Mouse (Mus musculus) cerebellum, adult 2 months (tissue): ENCODE results near the gene Cfap45. TPM values are rescaled to one million over a fixed set of nuclear protein-coding genes. Genes with fewer than 3 reads are reported as not detected.

Experiments used
- DNase-seq, 2 experiments: peaks; one replicate each; pipeline ENCODE4 v3.0.0; 2021
- H3K27ac ChIP-seq: fragments of 200-500 bp; 2 replicates; pipeline ENCODE4 v1.5.1; 2012; ENCODE audit warnings: low read length, control low read depth, inconsistent platforms; ENCODE audit not compliant: insufficient read depth
- H3K27me3 ChIP-seq: fragments of 200-500 bp; 2 replicates; pipeline ENCODE4 v1.6.1; 2012; ENCODE audit warnings: inconsistent platforms, mild to moderate bottlenecking, low read length, moderate library complexity; ENCODE audit not compliant: control insufficient read depth, insufficient read depth
- H3K4me1 ChIP-seq: fragments of 200-500 bp; 2 replicates; pipeline ENCODE4 v1.6.1; 2011; ENCODE audit warnings: low read length; ENCODE audit not compliant: control insufficient read depth, insufficient read depth
- H3K4me3 ChIP-seq: fragments of 200-500 bp; replicated peaks from 2 replicates; pipeline ENCODE3; 2011; ENCODE audit warnings: mild to moderate bottlenecking, low read depth, low read length, control low read depth; ENCODE audit not compliant: insufficient read depth
- CTCF ChIP-seq: fragments of 200-500 bp; IDR thresholded peaks from 2 replicates; pipeline ENCODE4 v1.5.1; 2011; ENCODE audit warnings: low read depth, mild to moderate bottlenecking, control low read depth, low read length, moderate library complexity, borderline replicate concordance; ENCODE audit not compliant: insufficient read depth
- POLR2A ChIP-seq: fragments of 200-500 bp; IDR thresholded peaks from 2 replicates; pipeline ENCODE4 v1.6.1; 2011; ENCODE audit warnings: low read length, control low read depth, borderline replicate concordance; ENCODE audit not compliant: insufficient read depth
- WGBS: fragments of 180-500 bp; shearing (Covaris S2); methylation state at CpG from one replicate; pipeline ENCODE4 v1.1.7; 2018; 5-methylcytosine and 5-hydroxymethylcytosine counted together
- polyA plus RNA-seq: library from polyadenylated mRNA; depleted of rRNA; stranded (reverse); fragments of >200 nt; gene quantifications from 2 replicates; pipeline ENCODE4 v1.2.3, GENCODE M21; 2012

Gene Cfap45
- polyA plus RNA-seq, 1 experiment, result 1.00 TPM

- H3K27me3 ChIP-seq, result no peaks in the 10 kb centered on the region
- WGBS, result 56% methylated on average over 4 of the region's 4 CpGs
- no peak overlapping the region for H3K4me3 ChIP-seq
- peaks cover 4% of the 10 kb centered on the region; the same call in 1 of the 2 replicates for H3K4me1 ChIP-seq
- DNase-seq, result no peak
- no peak overlapping the region for H3K27ac ChIP-seq
- TF ChIP-seq CTCF, result no peak
Measured at GRCm38 (mm10) chr1:172514213-172514529, 6.4 kb upstream of the Cfap45 start.

GRCm38 (mm10) chr1:172514551-172515268 lies 5.9 kb upstream of the Cfap45 start:
- TF ChIP-seq POLR2A (no peak), CTCF (no peak)
- peaks cover 4% of the 10 kb centered on the region; the same call in 1 of the 2 replicates for H3K4me1 ChIP-seq
- H3K4me3 ChIP-seq, result no peak overlapping the region
- H3K27me3 ChIP-seq, result no peaks in the 10 kb centered on the region
- H3K27ac ChIP-seq, result no peak overlapping the region
- WGBS, result 79% methylated on average over 7 of the region's 7 CpGs
- DNase-seq, result no peak

GRCm38 (mm10) chr1:172515396-172515795 lies 5.2 kb upstream of the Cfap45 start:
- WGBS, result 55% methylated on average over 1 of the region's 1 CpGs
- TF ChIP-seq CTCF (no peak), POLR2A (no peak)
- Histone ChIP-seq H3K27ac (no peak overlapping the region), H3K4me3 (no peak overlapping the region), H3K4me1 (peaks cover 4% of the 10 kb centered on the region; the same call in 1 of the 2 replicates), H3K27me3 (no peaks in the 10 kb centered on the region; the same call in 1 of the 2 replicates)
- DNase-seq, result no peak

- no peak overlapping the region for H3K27ac ChIP-seq
- no peak for DNase-seq
- peaks cover 2% of the 10 kb centered on the region; the same call in 1 of the 2 replicates for H3K27me3 ChIP-seq
- H3K4me3 ChIP-seq, result no peak overlapping the region
- 79% methylated on average over 4 of the region's 4 CpGs for WGBS
- H3K4me1 ChIP-seq, result peaks cover 4% of the 10 kb centered on the region; the same call in 1 of the 2 replicates
- TF ChIP-seq CTCF (0 out of 2 replicates have a peak, but pooled peaks have one; percentile 13), POLR2A (no peak)
Measured at GRCm38 (mm10) chr1:172518013-172518412, 2.6 kb upstream of the Cfap45 start.

- no peak overlapping the region for H3K4me3 ChIP-seq
- TF ChIP-seq POLR2A, result no peak
- TF ChIP-seq CTCF, result no peak
- H3K27me3 ChIP-seq, result peaks cover 2% of the 10 kb centered on the region; the same call in 1 of the 2 replicates
- H3K4me1 ChIP-seq, result no peaks in the 10 kb centered on the region; the same call in 1 of the 2 replicates
- no peak overlapping the region for H3K27ac ChIP-seq
- WGBS, result 78% methylated on average over 6 of the region's 6 CpGs
- DNase-seq, result no peak
Measured at GRCm38 (mm10) chr1:172519644-172520043, 957 bp upstream of the Cfap45 start.

GRCm38 (mm10) chr1:172522524-172522923 lies 1.9 kb downstream of the Cfap45 start:
- DNase-seq, result no peak
- WGBS, result 79% methylated on average over 7 of the region's 7 CpGs
- no peak for TF ChIP-seq POLR2A
- no peak for TF ChIP-seq CTCF

GRCm38 (mm10) chr1:172523699-172524101 lies 3.1 kb downstream of the Cfap45 start:
- Histone ChIP-seq H3K4me1 (no peaks in the 10 kb centered on the region), H3K4me3 (no peak overlapping the region), H3K27me3 (peaks cover 2% of the 10 kb centered on the region; the same call in 1 of the 2 replicates), H3K27ac (no peak overlapping the region)
- WGBS, result 41% methylated on average over 12 of the region's 12 CpGs
- no peak for TF ChIP-seq CTCF
- TF ChIP-seq POLR2A, result no peak
- DNase-seq, result no peak

More at GRCm38 (mm10) chr1:172522524-172522923, 1.9 kb downstream of the Cfap45 start:
- H3K4me1 ChIP-seq, result no peaks in the 10 kb centered on the region
- H3K27ac ChIP-seq, result no peak overlapping the region
- no peak overlapping the region for H3K4me3 ChIP-seq
- H3K27me3 ChIP-seq, result peaks cover 2% of the 10 kb centered on the region; the same call in 1 of the 2 replicates
